Mouse (Mus musculus) C2C12 (cell line): ENCODE data around the gene Ces5a. TPM values are rescaled to one million over a fixed set of nuclear protein-coding genes. Genes with fewer than 3 reads are reported as not detected.
"Not testable (repeated sequence)": the region's sequence is repeated elsewhere in the genome, so short reads cannot be mapped to it uniquely, and the experiment has no call there.

Experiments
- H3K27me3 ChIP-seq: one replicate; pipeline ENCODE4 v1.6.1; 2011; ENCODE audit not compliant: control insufficient read depth, insufficient read depth, insufficient read length
- H3K36me3 ChIP-seq: one replicate; pipeline ENCODE4 v1.6.1; 2011; ENCODE audit not compliant: control insufficient read depth, insufficient read depth
- H3K4me3 ChIP-seq: one replicate; pipeline ENCODE4 v1.5.1; 2011; ENCODE audit warnings: mild to moderate bottlenecking, control low read depth; ENCODE audit not compliant: poor library complexity, insufficient read depth, severe bottlenecking
- H3K79me2 ChIP-seq: one replicate; pipeline ENCODE4 v1.6.1; 2011; ENCODE audit not compliant: control insufficient read depth, insufficient read depth
- H3K79me3 ChIP-seq: one replicate; pipeline ENCODE4 v1.6.1; 2011; ENCODE audit warnings: low read depth, control low read depth
- H3ac ChIP-seq: one replicate; pipeline ENCODE3; 2011; ENCODE audit warnings: low read depth; ENCODE audit not compliant: control insufficient read depth, insufficient read length
- CEBPB ChIP-seq: IDR thresholded peaks from one replicate; pipeline ENCODE4 v1.6.1; 2011; ENCODE audit warnings: low read depth, mild to moderate bottlenecking, control low read depth, moderate library complexity
- CTCF ChIP-seq: IDR thresholded peaks from one replicate; pipeline ENCODE4 v1.5.1; 2011; ENCODE audit not compliant: control insufficient read depth, insufficient read depth, insufficient read length
- FOSL1 ChIP-seq: IDR thresholded peaks from one replicate; pipeline ENCODE4 v1.8.0; 2011; ENCODE audit warnings: mild to moderate bottlenecking, low read length; ENCODE audit not compliant: poor library complexity, insufficient read depth, severe bottlenecking
- MAX ChIP-seq: IDR thresholded peaks from one replicate; pipeline ENCODE4 v1.6.1; 2011; ENCODE audit warnings: mild to moderate bottlenecking, control low read depth
- MYOD1 ChIP-seq: IDR thresholded peaks from one replicate; pipeline ENCODE4 v1.6.1; 2011; ENCODE audit warnings: low read depth; ENCODE audit not compliant: control insufficient read depth, insufficient read length
- MYOG ChIP-seq: IDR thresholded peaks from one replicate; pipeline ENCODE4 v1.6.1; 2011; ENCODE audit not compliant: control insufficient read depth, insufficient read length; ENCODE audit errors: extremely low read depth
- USF1 ChIP-seq: IDR thresholded peaks from one replicate; pipeline ENCODE4 v1.6.1; 2011; ENCODE audit warnings: low read depth, mild to moderate bottlenecking, control low read depth, moderate library complexity
- polyA plus RNA-seq: library from polyadenylated mRNA; unstranded; fragments of >200 nt; fragmentation: generic; extraction: Trizol; gene quantifications from one replicate; pipeline ENCODE4 v1.2.1, GENCODE M21; 2012; ENCODE audit warnings: missing spikeins

Gene Ces5a
- polyA plus RNA-seq, 1 experiment: not detected

- no peaks in the 10 kb centered on the region for H3K36me3 ChIP-seq
- TF ChIP-seq MYOG: no peak
- no peaks in the 10 kb centered on the region for H3K79me2 ChIP-seq
- H3K4me3 ChIP-seq: no peak overlapping the region
- no peak overlapping the region for H3ac ChIP-seq
- H3K27me3 ChIP-seq: no peaks in the 10 kb centered on the region
- H3K79me3 ChIP-seq: no peaks in the 10 kb centered on the region
Observed at GRCm38 (mm10) chr8:93488743-93489142, 46.9 kb downstream of the Ces5a start.

- Histone ChIP-seq H3K79me2 (no peaks in the 10 kb centered on the region), H3K36me3 (no peaks in the 10 kb centered on the region), H3K27me3 (no peaks in the 10 kb centered on the region), H3K79me3 (no peaks in the 10 kb centered on the region), H3ac (no peak overlapping the region), H3K4me3 (no peak overlapping the region)
- TF ChIP-seq MYOD1: no peak
- no peak for TF ChIP-seq MAX
- TF ChIP-seq USF1: no peak
- no peak for TF ChIP-seq CEBPB
- TF ChIP-seq FOSL1: no peak
- no peak for TF ChIP-seq CTCF
- TF ChIP-seq MYOG: no peak
Observed at GRCm38 (mm10) chr8:93478211-93478610, 57.4 kb downstream of the Ces5a start.

- not testable (repeated sequence) for H3ac ChIP-seq, H3K79me2 ChIP-seq, H3K27me3 ChIP-seq, H3K36me3 ChIP-seq, H3K4me3 ChIP-seq, H3K79me3 ChIP-seq
Observed at GRCm38 (mm10) chr8:93469733-93470132, 65.9 kb downstream of the Ces5a start.

- H3K79me2 ChIP-seq: no peaks in the 10 kb centered on the region
- TF ChIP-seq CTCF: no peak
- no peak for TF ChIP-seq MYOG
- no peak for TF ChIP-seq MYOD1
- TF ChIP-seq CEBPB: no peak
- no peak for TF ChIP-seq MAX
- TF ChIP-seq USF1: no peak
- no peak for TF ChIP-seq FOSL1
- no peaks in the 10 kb centered on the region for H3K36me3 ChIP-seq
- H3ac ChIP-seq: no peak overlapping the region
- H3K4me3 ChIP-seq: no peak overlapping the region
- H3K79me3 ChIP-seq: no peaks in the 10 kb centered on the region
- H3K27me3 ChIP-seq: no peaks in the 10 kb centered on the region
Observed at GRCm38 (mm10) chr8:93454258-93454877, 81.3 kb downstream of the Ces5a start.

Other genes starting within 250 kb of the Ces5a start
- gene Ces1g, start 198.5 kb downstream of the Ces5a start, polyA plus RNA-seq: not detected
- gene Ces1h, start 156.1 kb downstream of the Ces5a start, polyA plus RNA-seq: not detected